Mouse (Mus musculus): ENCODE measurements at regions not wholly inside any gene's neighbourhood (a gene's known extent, or its start where the extent isn't known, plus 50 kb on each side); places are given as distances from the start of the nearest gene placed in this dataset.

GRCm38 (mm10) chr11:22607645-22608044 is 95.8 kb downstream of the Tmem17 start:
- TF ChIP-seq CTCF (IDR thresholded peaks at IDR 0.05; ENCODE audit: extremely low read depth, insufficient read length, insufficient replicate concordance, low read depth, low read length) (no peak), POLR2A (IDR thresholded peaks at IDR 0.05; ENCODE audit: low read depth, low read length) (no peak)
